Mouse (Mus musculus): Measurements from ENCODE around the gene Zdhhc22.

Gene Zdhhc22

GRCm38 (mm10) chr12:86989890-86990754 is at the start of gene Zdhhc22:
TSS of gene Zdhhc22 (minus strand) at chr12:86990430.
- peak; percentile 79 for DNase-seq (ENCODE audit: low spot score)

- DNase-seq (ENCODE audit: low spot score): no peak
Measured at GRCm38 (mm10) chr12:87036631-87037030, 46.4 kb upstream of the Zdhhc22 start.

GRCm38 (mm10) chr12:87031163-87031763 is 41.0 kb upstream of the Zdhhc22 start:
- DNase-seq (ENCODE audit: low spot score): no peak

GRCm38 (mm10) chr12:87029251-87029976 is 39.2 kb upstream of the Zdhhc22 start:
- no peak for DNase-seq (ENCODE audit: low spot score)

GRCm38 (mm10) chr12:87028068-87028467 is 37.8 kb upstream of the Zdhhc22 start:
- no peak for DNase-seq (ENCODE audit: low spot score)

- DNase-seq (ENCODE audit: low spot score): no peak
Measured at GRCm38 (mm10) chr12:87027391-87027790, 37.2 kb upstream of the Zdhhc22 start.

GRCm38 (mm10) chr12:87026871-87027240 is 36.6 kb upstream of the Zdhhc22 start:
- no peak for DNase-seq (ENCODE audit: low spot score)

GRCm38 (mm10) chr12:87026109-87026870 is 36.1 kb upstream of the Zdhhc22 start:
- DNase-seq (ENCODE audit: low spot score): peak; percentile 68

- no peak for DNase-seq (ENCODE audit: low spot score)
Measured at GRCm38 (mm10) chr12:87023456-87023855, 33.2 kb upstream of the Zdhhc22 start.

GRCm38 (mm10) chr12:87022006-87022405 is 31.8 kb upstream of the Zdhhc22 start:
- no peak for DNase-seq (ENCODE audit: low spot score)

- no peak for DNase-seq (ENCODE audit: low spot score)
Measured at GRCm38 (mm10) chr12:87021040-87021439, 30.8 kb upstream of the Zdhhc22 start, which contains the start of gene Tmem63c. TSS of gene Tmem63c (plus strand) at chr12:87021340.

- no peak for DNase-seq (ENCODE audit: low spot score)
Measured at GRCm38 (mm10) chr12:87018756-87019155, 28.5 kb upstream of the Zdhhc22 start.

GRCm38 (mm10) chr12:87017041-87017440 is 26.8 kb upstream of the Zdhhc22 start:
- DNase-seq (ENCODE audit: low spot score): no peak

GRCm38 (mm10) chr12:87004596-87004995 is 14.4 kb upstream of the Zdhhc22 start:
- DNase-seq (ENCODE audit: low spot score): no peak

- no peak for DNase-seq (ENCODE audit: low spot score)
Measured at GRCm38 (mm10) chr12:87003606-87004005, 13.4 kb upstream of the Zdhhc22 start.

GRCm38 (mm10) chr12:87002815-87003214 is 12.6 kb upstream of the Zdhhc22 start:
- no peak for DNase-seq (ENCODE audit: low spot score)

- no peak for DNase-seq (ENCODE audit: low spot score)
Measured at GRCm38 (mm10) chr12:87002209-87002608, 12.0 kb upstream of the Zdhhc22 start.

GRCm38 (mm10) chr12:87000840-87001176 is 10.6 kb upstream of the Zdhhc22 start:
- DNase-seq (ENCODE audit: low spot score): no peak

GRCm38 (mm10) chr12:87000151-87000839 is 10.1 kb upstream of the Zdhhc22 start:
- peak; percentile 86 for DNase-seq (ENCODE audit: low spot score)

GRCm38 (mm10) chr12:86999283-86999820 is 9.1 kb upstream of the Zdhhc22 start:
- no peak for DNase-seq (ENCODE audit: low spot score)

GRCm38 (mm10) chr12:86998699-86999098 is 8.5 kb upstream of the Zdhhc22 start:
- no peak for DNase-seq (ENCODE audit: low spot score)
